Mouse (Mus musculus): ENCODE measurements around the gene Sbno1. TPM values are rescaled to one million over a fixed set of nuclear protein-coding genes. Genes with fewer than 3 reads are reported as not detected.

The Sbno1 gene
- total RNA-seq, 2 experiments from 2014 or later, result 65.5 to 147 TPM

- peak; percentile 56 for ATAC-seq (ENCODE audit: poor library complexity, severe bottlenecking)
Measured at GRCm38 (mm10) chr5:124444661-124445561, 19.1 kb upstream of the Sbno1 start.

DNA sequence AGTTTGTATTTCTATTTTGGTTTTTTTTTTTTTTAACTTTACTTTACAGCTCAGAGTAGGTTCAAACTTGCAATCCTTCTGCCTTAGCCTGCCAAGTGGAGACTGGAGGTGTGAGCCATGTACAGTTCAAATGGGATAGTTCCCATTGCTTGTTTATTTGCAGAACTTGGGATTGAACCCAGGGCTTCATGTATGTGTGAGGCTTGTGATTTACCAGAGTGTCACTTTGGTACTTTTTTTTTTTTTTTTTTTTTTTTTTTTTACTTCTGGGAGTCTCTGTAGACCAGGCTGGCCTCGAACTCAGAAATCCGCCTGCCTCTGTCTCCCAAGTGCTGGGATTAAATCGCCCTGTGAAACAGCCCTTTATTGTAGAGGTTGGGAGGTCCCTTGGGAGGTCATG lies 18.4 kb upstream of the Sbno1 start:
- ATAC-seq (ENCODE audit: poor library complexity, severe bottlenecking), result no peak

DNA sequence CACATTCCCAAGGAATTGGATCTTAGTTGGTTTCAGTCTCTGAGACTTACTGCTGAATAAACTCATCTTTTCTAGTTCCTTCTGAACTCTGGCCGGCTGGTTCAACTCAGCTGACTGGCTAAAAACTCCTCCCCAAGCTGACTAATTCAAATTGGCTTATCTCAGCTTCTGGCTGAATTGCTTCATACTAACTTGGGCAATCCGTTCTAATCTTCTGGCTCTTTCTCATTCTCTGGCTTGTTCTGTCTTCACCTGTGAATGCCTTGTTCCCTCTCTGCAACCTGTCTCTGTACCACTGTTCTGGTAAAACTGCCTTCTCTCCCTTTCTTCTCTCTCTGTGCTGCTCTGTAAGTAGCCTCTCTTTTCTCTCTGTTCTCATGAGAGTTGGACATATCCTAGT lies 16.8 kb upstream of the Sbno1 start:
- no peak for ATAC-seq (ENCODE audit: poor library complexity, severe bottlenecking)

DNA sequence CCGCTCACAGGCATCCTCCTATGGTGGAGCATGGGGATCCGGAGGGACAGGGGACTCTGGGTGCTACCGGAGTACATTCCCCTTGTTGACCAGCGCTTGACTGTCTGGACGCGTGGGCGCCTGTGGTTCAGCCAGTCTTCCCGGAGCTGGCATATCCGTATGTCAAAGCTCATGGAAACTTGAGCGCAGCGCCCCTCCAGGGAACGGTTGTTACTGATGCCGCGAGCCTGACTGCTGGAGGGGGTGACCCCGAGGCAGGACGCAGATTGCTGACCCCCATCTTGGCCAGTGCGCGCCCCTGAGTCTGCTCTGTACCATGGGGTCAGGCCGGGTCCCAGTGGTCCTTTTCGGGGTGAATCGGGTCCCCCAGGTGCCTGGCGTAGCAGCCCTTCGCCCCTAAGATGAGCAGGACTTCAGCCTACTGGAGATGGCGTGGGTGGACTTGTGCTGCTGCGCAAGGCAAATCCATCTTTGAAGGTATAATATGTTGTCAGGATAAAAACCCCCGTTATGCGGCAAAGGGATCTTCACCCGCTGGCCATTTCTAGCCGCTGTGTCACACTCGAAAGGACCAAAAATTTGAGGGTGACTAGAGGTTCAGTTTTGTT lies 14.4 kb upstream of the Sbno1 start:
- ATAC-seq (ENCODE audit: poor library complexity, severe bottlenecking), result peak; percentile 54

- ATAC-seq (ENCODE audit: poor library complexity, severe bottlenecking), result peak; percentile 93
Measured at GRCm38 (mm10) chr5:124439447-124440093, 13.8 kb upstream of the Sbno1 start, which contains the start of gene Kmt5a. Gene Kmt5a, plus strand, starts transcription at chr5:124439930.

- ATAC-seq (ENCODE audit: poor library complexity, severe bottlenecking), result no peak
Measured at GRCm38 (mm10) chr5:124438746-124439145, 12.9 kb upstream of the Sbno1 start.

DNA sequence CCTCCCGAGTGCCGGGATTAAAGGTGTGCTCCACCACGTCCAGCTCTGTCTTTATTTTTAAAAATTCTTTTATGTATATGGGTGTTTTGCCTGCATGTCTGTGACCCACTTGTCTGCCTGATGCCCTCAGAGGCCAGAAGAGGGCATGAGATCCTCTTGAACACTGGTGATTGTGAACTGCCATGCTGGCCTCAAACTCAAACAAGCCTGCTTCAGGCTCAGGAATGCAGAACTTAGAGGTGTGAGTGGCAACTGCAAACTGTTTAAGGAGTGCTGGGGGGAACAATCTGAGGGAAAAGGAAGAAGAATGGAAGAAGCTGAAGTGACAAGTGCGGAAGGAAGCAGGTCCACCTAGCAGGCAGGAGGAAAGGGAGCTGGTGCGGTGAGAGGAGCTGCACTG lies 12.4 kb upstream of the Sbno1 start:
- peak; percentile 34; the same call in 1 of the 2 replicates for ATAC-seq (ENCODE audit: poor library complexity, severe bottlenecking)

GRCm38 (mm10) chr5:124433048-124433447 lies 7.2 kb upstream of the Sbno1 start:
- ATAC-seq (ENCODE audit: poor library complexity, severe bottlenecking), result no peak

DNA sequence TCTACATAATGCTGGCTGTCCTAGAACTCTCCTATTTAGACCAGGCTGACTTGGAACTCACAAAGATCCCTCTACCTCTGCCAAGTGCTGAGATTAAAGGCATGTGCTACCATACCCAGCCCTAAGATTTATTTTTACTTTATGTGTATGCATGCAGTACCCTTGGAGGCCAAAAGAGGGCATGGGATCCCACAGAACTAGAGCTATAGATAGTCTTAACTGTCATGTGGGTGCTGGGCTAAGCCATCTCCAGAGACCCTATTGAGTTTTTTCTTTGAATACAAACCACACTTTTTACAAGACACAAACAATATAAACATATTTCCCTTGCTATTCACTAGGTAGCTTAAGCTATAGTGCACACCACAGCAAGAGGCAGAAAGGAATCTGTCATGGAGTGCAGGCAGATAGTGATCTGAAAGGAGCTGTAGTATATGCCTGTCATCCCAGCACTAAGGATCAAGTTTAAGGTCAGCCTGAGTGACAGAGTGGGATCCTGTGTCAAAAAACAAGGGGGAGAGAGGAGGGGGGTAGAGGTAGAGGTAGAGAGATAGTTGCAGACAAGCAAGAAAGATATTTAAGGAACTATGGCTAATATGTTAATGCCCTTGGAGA lies 6.7 kb upstream of the Sbno1 start:
- ATAC-seq (ENCODE audit: poor library complexity, severe bottlenecking), result peak; percentile 98

GRCm38 (mm10) chr5:124426475-124427071 lies 772 bp upstream of the Sbno1 start:
- ATAC-seq (ENCODE audit: poor library complexity, severe bottlenecking), result no peak

DNA sequence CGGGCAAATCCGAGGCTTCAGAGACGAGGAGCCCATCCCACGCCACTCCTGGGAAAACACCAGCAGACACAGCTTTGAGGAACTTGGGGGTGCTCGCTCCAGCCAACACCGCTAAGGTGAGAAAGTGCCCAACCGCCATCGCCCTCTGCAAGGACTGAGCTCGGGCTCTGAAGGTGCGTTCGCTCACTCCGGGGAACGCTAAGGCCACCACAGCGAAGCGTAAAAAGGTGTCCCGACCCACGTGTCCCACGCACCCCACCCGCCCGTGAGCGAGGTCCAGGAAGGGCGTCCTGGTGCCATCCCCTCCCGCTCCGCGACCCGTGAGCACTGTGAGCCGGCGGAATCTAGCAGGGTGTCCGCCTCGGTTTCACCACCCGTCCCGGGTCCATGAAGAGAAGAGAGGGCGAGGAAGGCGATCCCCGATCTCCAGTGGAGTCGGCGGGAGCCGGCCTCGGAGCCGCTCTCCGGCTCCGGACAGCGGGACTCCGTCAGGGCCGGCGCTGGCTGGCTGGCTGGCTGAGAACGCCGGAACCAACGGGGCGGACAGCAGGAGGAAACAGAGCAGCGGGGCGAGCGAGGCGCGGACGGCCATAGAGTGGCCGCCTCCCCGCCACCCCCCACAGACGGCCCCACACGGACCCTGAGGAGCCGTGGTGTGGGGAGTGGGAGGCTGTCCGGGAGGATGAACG lies 934 bp downstream of the Sbno1 start:
- peak; percentile 40 for ATAC-seq (ENCODE audit: poor library complexity, severe bottlenecking)

GRCm38 (mm10) chr5:124424200-124424722 lies 1.5 kb downstream of the Sbno1 start:
- no peak for ATAC-seq (ENCODE audit: poor library complexity, severe bottlenecking)

- no peak for ATAC-seq (ENCODE audit: poor library complexity, severe bottlenecking)
Measured at GRCm38 (mm10) chr5:124421786-124422185, 4.0 kb downstream of the Sbno1 start.

DNA sequence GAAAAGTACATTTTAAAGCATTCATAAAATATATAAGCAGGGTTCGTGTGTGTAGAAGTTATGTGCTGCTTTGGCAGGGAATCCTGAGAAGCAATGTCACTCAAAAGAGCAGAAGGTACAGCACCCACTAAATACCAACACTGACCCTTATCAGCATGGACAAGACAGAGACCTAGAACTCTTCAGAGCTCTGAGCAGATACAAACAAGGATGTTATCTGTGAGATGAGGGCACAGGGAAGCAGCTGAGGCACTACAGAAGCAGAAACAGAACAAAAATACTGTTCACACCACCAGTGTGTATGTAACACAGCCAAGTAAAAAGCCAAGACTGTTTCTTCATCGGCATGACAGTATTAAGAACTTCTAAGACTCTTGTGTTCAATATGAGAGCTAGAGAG lies 6.9 kb downstream of the Sbno1 start:
- no peak for ATAC-seq (ENCODE audit: poor library complexity, severe bottlenecking)

DNA sequence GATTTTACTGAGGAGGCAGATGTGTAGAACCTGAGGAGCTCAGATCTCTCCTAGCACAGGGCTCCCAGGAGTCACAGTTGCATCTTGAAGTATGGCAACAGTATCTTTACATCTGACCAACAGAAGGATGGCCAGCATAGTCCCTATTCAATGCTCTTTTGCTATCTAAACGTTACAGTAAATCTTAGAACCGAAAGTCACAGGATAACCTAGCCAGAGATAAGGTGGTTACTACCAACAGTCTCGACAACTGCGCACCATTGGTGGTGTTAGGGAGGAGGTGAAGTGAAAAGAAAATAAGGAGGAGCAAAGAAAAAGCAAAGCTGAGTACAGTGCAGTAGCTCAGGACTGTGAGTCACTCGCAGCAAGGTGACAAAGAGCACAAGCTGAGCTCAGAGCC lies 13.6 kb downstream of the Sbno1 start:
- ATAC-seq (ENCODE audit: poor library complexity, severe bottlenecking), result no peak

DNA sequence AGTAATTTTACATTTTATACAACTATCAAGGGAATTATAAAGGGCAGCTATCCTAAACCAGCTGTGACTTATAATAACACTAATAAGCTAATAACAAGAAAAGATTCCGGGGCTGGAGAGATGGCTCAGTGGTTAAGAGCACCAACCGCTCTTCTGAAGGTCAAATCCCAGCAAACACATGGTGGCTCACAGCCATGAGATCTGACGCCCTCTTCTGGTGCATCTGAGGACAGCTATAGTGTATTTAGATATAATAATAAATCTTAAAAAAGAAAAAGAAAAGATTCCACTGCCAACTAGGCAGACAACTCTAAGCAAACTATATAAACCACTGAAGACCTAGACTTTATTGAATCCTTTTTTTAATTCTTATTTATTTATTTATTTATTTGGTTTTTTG lies 15.0 kb downstream of the Sbno1 start:
- ATAC-seq (ENCODE audit: poor library complexity, severe bottlenecking), result no peak

GRCm38 (mm10) chr5:124393726-124394125 lies 32.1 kb downstream of the Sbno1 start:
- peak; percentile 100 for ATAC-seq (ENCODE audit: poor library complexity, severe bottlenecking)

- no peak for ATAC-seq (ENCODE audit: poor library complexity, severe bottlenecking)
Measured at GRCm38 (mm10) chr5:124392412-124392811, 33.4 kb downstream of the Sbno1 start.

DNA sequence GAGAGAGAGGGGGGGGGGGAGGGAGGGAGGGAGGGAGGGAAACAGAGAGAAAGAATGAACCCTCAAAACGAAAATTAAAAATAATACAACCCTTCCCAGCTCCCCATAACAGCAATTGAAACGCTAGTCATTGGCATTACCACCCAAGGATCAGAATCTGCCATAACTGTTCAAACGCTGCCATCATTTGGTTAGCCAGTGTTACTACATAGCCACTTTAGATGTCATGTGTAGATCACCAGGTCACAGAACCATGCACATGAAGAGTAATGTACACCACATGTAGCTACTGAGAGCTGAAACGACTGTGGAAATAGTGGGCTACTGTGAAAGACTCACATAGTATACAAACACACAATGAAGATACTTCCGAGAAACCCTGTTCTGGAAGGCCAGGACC lies 37.9 kb downstream of the Sbno1 start:
- ATAC-seq (ENCODE audit: poor library complexity, severe bottlenecking), result 0 out of 2 replicates have a peak, but pooled peaks have one; percentile 43

DNA sequence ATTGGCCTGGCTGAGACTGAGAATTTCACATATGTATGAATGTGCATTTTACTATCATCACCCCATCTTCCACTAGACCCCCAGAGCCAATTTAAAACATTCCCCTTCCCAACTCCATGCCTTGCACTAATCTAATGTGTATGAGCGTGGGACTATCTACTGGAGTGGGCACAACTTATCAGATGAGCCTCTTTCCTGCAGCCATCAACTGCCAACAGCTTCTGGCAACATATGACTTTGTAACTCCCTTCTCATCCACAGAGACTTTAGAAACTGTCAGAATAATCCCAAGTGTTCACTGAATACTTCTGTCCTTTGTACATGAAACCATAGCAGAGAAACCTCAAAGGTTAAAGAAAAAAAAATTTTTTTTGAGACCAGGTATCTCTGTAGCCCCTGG lies 45.7 kb downstream of the Sbno1 start:
- ATAC-seq (ENCODE audit: poor library complexity, severe bottlenecking), result no peak
